Mouse (Mus musculus): ENCODE measurements around the gene Kank1. TPM values are rescaled to one million over a fixed set of nuclear protein-coding genes. Genes with fewer than 3 reads are reported as not detected.

Kank1 gene
- polyA plus RNA-seq, 1 experiment = not detected

- TF ChIP-seq POLR2A (IDR thresholded peaks at IDR 0.05; ENCODE audit: borderline replicate concordance, low read depth, low read length) (no peak), CTCF (IDR thresholded peaks at IDR 0.05; ENCODE audit: low read depth, low read length) (no peak)
- no peak overlapping the region for H3K4me3 ChIP-seq (ENCODE audit: insufficient read depth, low read length)
- no peaks in the 10 kb centered on the region for H3K4me1 ChIP-seq (ENCODE audit: control insufficient read depth, insufficient read depth, low read length)
- no peak overlapping the region for H3K27ac ChIP-seq (ENCODE audit: insufficient read depth, low read depth, low read length)
Observed at GRCm38 (mm10) chr19:25276600-25277395, 40.0 kb downstream of the Kank1 start.

DNA sequence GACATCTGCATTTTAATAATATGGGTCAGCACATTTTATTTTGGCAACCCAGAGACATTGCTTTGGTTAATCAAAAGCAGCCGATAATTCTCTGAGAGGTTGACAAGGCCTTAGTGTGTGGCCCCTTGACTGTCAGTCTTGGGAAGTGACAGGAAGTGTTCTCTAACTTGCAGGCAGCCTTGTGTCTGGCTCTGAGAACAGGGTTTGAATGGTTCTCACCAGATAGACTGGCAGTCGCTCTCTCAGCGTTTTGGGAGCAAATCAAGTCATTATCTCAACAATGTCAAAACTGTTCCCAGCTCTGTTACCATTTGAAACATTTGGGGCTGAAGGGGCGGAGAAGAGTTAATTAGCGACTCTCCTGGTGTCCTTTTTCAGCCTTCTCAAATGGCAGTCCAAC, 41.0 kb downstream of the Kank1 start:
- Histone ChIP-seq H3K4me1 (ENCODE audit: control insufficient read depth, insufficient read depth, low read length) (no peaks in the 10 kb centered on the region), H3K4me3 (ENCODE audit: insufficient read depth, low read length) (no peak overlapping the region), H3K27ac (ENCODE audit: insufficient read depth, low read depth, low read length) (no peak overlapping the region)
- TF ChIP-seq POLR2A (IDR thresholded peaks at IDR 0.05; ENCODE audit: borderline replicate concordance, low read depth, low read length) (no peak), CTCF (IDR thresholded peaks at IDR 0.05; ENCODE audit: low read depth, low read length) (no peak)

GRCm38 (mm10) chr19:25279603-25280002, 42.8 kb downstream of the Kank1 start:
- Histone ChIP-seq H3K4me3 (ENCODE audit: insufficient read depth, low read length) (no peak overlapping the region), H3K27ac (ENCODE audit: insufficient read depth, low read depth, low read length) (no peak overlapping the region), H3K4me1 (ENCODE audit: control insufficient read depth, insufficient read depth, low read length) (no peaks in the 10 kb centered on the region)
- TF ChIP-seq CTCF (IDR thresholded peaks at IDR 0.05; ENCODE audit: low read depth, low read length) (no peak), POLR2A (IDR thresholded peaks at IDR 0.05; ENCODE audit: borderline replicate concordance, low read depth, low read length) (no peak)

GRCm38 (mm10) chr19:25283665-25284064, 46.9 kb downstream of the Kank1 start:
- Histone ChIP-seq H3K4me1 (ENCODE audit: control insufficient read depth, insufficient read depth, low read length) (no peaks in the 10 kb centered on the region), H3K27ac (ENCODE audit: insufficient read depth, low read depth, low read length) (no peak overlapping the region), H3K4me3 (ENCODE audit: insufficient read depth, low read length) (no peak overlapping the region)
- TF ChIP-seq POLR2A (IDR thresholded peaks at IDR 0.05; ENCODE audit: borderline replicate concordance, low read depth, low read length) (no peak), CTCF (IDR thresholded peaks at IDR 0.05; ENCODE audit: low read depth, low read length) (no peak)

DNA sequence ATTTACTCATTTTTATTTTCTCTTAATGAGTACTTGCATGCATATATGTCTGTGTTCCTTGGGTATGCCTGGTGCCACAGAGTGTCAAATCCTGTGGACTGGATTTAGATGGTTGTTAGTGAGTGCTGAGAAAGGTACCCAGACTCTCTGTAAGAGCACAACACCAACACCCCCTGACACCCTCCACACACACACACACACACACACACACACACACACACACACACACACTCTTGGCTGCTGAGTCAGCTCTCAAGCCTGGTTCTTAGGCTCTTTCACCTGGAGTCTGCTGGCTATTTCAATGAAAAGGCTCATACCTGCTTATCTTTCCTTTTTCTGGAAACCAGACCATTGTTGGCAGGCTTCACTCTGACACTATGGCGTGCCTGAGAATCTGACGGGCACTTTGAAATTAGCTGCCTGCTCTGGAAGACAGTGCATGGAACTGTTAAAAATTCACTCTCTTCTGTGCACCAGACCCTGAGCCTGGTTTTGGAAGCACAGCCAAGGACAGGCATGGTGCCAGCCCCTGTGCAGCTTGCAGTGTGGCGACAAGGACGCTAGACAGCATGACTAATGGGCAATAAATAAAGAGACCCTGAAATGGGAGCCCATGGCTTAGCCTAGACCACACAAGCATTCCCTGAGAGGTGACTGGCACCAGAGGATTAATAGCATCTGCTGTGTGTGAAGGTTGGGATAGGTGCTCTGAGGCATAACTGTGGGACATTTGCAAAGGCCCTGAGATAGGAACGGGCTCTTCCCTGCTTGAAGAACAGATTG, 49.2 kb downstream of the Kank1 start:
- H3K4me3 ChIP-seq (ENCODE audit: insufficient read depth, low read length) = no peak overlapping the region
- TF ChIP-seq CTCF (IDR thresholded peaks at IDR 0.05; ENCODE audit: low read depth, low read length) = no peak
- no peak for TF ChIP-seq POLR2A (IDR thresholded peaks at IDR 0.05; ENCODE audit: borderline replicate concordance, low read depth, low read length)
- no peaks in the 10 kb centered on the region for H3K4me1 ChIP-seq (ENCODE audit: control insufficient read depth, insufficient read depth, low read length)
- no peak overlapping the region for H3K27ac ChIP-seq (ENCODE audit: insufficient read depth, low read depth, low read length)

- H3K4me3 ChIP-seq (ENCODE audit: insufficient read depth, low read length) = no peak overlapping the region
- H3K27ac ChIP-seq (ENCODE audit: insufficient read depth, low read depth, low read length) = no peak overlapping the region
- TF ChIP-seq CTCF (IDR thresholded peaks at IDR 0.05; ENCODE audit: low read depth, low read length) (no peak), POLR2A (IDR thresholded peaks at IDR 0.05; ENCODE audit: borderline replicate concordance, low read depth, low read length) (no peak)
- H3K4me1 ChIP-seq (ENCODE audit: control insufficient read depth, insufficient read depth, low read length) = no peaks in the 10 kb centered on the region
Observed at GRCm38 (mm10) chr19:25290991-25291520, 54.3 kb downstream of the Kank1 start.

- Histone ChIP-seq H3K27ac (ENCODE audit: insufficient read depth, low read depth, low read length) (no peak overlapping the region), H3K4me3 (ENCODE audit: insufficient read depth, low read length) (no peak overlapping the region), H3K4me1 (ENCODE audit: control insufficient read depth, insufficient read depth, low read length) (no peaks in the 10 kb centered on the region)
- no peak for TF ChIP-seq POLR2A (IDR thresholded peaks at IDR 0.05; ENCODE audit: borderline replicate concordance, low read depth, low read length)
- TF ChIP-seq CTCF (IDR thresholded peaks at IDR 0.05; ENCODE audit: low read depth, low read length) = no peak
Observed at GRCm38 (mm10) chr19:25295207-25295606, 58.4 kb downstream of the Kank1 start.

DNA sequence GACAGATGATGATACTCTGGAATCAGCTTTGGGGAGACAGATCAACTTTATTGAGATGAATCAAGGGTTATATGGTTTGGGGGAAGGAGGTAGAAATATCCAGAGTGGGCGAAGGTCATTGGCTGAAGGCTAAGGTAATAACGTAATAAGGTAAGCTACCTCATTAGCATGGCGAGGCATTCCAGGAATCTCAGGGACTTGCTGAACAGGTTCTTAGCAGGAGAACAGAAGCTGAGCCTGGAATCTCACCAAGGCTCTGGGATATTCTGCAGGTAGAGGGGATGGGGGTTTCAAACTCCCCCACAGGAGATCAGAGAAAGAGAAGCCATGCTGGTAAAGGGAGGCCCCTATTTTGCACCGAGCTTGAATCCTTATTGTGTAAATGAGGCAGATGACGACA, 60.5 kb downstream of the Kank1 start:
- Histone ChIP-seq H3K27ac (ENCODE audit: insufficient read depth, low read depth, low read length) (no peak overlapping the region), H3K4me3 (ENCODE audit: insufficient read depth, low read length) (no peak overlapping the region), H3K4me1 (ENCODE audit: control insufficient read depth, insufficient read depth, low read length) (no peaks in the 10 kb centered on the region)
- no peak for TF ChIP-seq CTCF (IDR thresholded peaks at IDR 0.05; ENCODE audit: low read depth, low read length)
- no peak for TF ChIP-seq POLR2A (IDR thresholded peaks at IDR 0.05; ENCODE audit: borderline replicate concordance, low read depth, low read length)

DNA sequence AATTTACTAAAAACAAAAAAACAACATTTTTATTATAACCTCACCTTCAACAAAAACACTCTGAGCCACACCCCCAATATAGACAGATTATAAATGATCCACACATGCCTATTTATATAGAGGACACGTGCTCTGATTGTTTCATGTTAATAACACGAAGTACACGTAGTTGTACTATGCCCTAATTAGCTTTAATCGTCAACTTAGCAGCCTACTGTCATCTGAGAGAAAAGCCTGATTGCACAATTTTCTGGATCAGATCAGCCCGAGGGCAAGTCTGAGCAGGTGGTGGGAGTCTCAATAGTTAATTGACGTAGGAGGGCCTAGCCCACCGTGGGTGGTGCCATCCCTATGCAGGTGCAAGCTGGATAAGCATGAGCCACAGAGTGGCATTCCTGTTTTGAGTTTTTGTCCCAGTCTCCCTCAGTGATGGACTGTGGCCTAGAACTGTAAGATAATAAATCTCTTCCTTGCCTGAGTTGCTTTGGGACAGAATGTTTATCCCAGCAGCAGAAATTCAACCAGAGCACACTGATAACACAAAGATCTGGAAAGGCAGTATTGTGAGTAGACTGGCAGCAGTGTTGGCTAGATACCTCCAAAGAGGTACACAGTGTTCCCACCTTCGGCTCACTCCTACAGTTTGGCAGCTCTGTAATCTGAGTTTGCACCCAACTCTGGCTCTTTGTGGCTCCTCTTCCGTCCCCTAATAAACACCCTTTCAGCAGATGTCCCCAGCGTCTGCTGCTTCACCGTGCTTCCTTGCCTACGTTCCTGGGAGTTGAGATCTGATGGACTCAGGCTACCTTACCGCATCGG, 63.3 kb downstream of the Kank1 start:
- TF ChIP-seq CTCF (IDR thresholded peaks at IDR 0.05; ENCODE audit: low read depth, low read length) (no peak), POLR2A (IDR thresholded peaks at IDR 0.05; ENCODE audit: borderline replicate concordance, low read depth, low read length) (no peak)
- Histone ChIP-seq H3K27ac (ENCODE audit: insufficient read depth, low read depth, low read length) (no peak overlapping the region), H3K4me3 (ENCODE audit: insufficient read depth, low read length) (no peak overlapping the region), H3K4me1 (ENCODE audit: control insufficient read depth, insufficient read depth, low read length) (no peaks in the 10 kb centered on the region)

Measured in bone marrow macrophage, adult 2 months (primary cell).